ENCODE assay signal across 13 mouse cellular contexts in genomic region chr5:141207061-141207460, GRCm38 (mm10). TPM values are rescaled to one million over a fixed set of nuclear protein-coding genes. Genes with fewer than 3 reads are reported as not detected.
DNase-seq lines count a peak whose midpoint lies in the region; ATAC-seq lines count a peak whose summit lies in the region.
"Had no signal": no experiment of that assay in that cellular context is flagged by ENCODE, and none has a peak within 500 bp of the region (broad histone marks: within the 10 kb centered on the region; RNA-seq: fewer than 3 reads in every experiment).

No protein-coding gene starts in this region.

- H3K27me3 ChIP-seq in hindbrain, embryonic 11.5 days (ENCODE audit: control insufficient read depth, insufficient read depth, low read length): no peaks in the 10 kb centered on the region
- H3K27me3 ChIP-seq: heart, embryonic 15.5 days; midbrain, embryonic 15.5 days had no signal

- no peak overlapping the region for H3K9ac ChIP-seq in hindbrain, embryonic 11.5 days (ENCODE audit: low read depth, low read length)
- H3K9ac ChIP-seq: heart, embryonic 15.5 days; midbrain, embryonic 15.5 days had no signal

- no peak for ATAC-seq in monocyte, adult 5-6 weeks (replicated peaks; ENCODE audit: insufficient number of reproducible peaks, low FRiP score, low TSS enrichment, poor library complexity, severe bottlenecking)
- no peak for ATAC-seq in hindbrain, embryonic 11.5 days (ENCODE audit: low FRiP score)
- ATAC-seq: midbrain, embryonic 15.5 days had no signal

- no peak overlapping the region for H3K4me3 ChIP-seq in hindbrain, embryonic 11.5 days (ENCODE audit: low read depth, low read length)
- H3K4me3 ChIP-seq: heart, embryonic 15.5 days; midbrain, embryonic 15.5 days had no signal

- no peaks in the 10 kb centered on the region for H3K4me1 ChIP-seq in hindbrain, embryonic 11.5 days (replicated peaks; ENCODE audit: control insufficient read depth, insufficient read depth, low read length)
- H3K4me1 ChIP-seq: midbrain, embryonic 15.5 days had no signal

- peak; percentile 20 to 44 for DNase-seq in adrenal gland, adult (ENCODE audit: inconsistent age in 2 of 2, low spot score in 1 of 2)
- DNase-seq in adrenal gland, adult 8-10 months: no peak
- peak; percentile 26 to 76 for DNase-seq in frontal cortex, adult 2 months (ENCODE audit: extremely low spot score in 1 of 2, low spot score in 1 of 2)
- DNase-seq in left cerebral cortex, adult 11 months (ENCODE audit: low spot score): peak; percentile 7
- peak; percentile 37 for DNase-seq in right cerebral cortex, postnatal 14 days
- DNase-seq in cerebellum, adult 18-20 months: no peak
- no peak for DNase-seq in hindbrain, embryonic 11.5 days (ENCODE audit: low spot score)
- DNase-seq: kidney, postnatal 36 days; thymus, postnatal 36 days had no signal

- H3K36me3 ChIP-seq in hindbrain, embryonic 11.5 days (ENCODE audit: control insufficient read depth, insufficient read depth, low read length): no peaks in the 10 kb centered on the region
- H3K36me3 ChIP-seq: heart, embryonic 15.5 days; midbrain, embryonic 15.5 days had no signal

- no peaks in the 10 kb centered on the region for H3K9me3 ChIP-seq in hindbrain, embryonic 11.5 days (ENCODE audit: control insufficient read depth, low read length)
- H3K9me3 ChIP-seq: heart, embryonic 15.5 days; midbrain, embryonic 15.5 days had no signal

- no peak overlapping the region for H3K27ac ChIP-seq in hindbrain, embryonic 11.5 days (ENCODE audit: low read depth, low read length)
- H3K27ac ChIP-seq: heart, embryonic 15.5 days; midbrain, embryonic 15.5 days had no signal

- 65% methylated on average over 5 of the region's 5 CpGs for WGBS in hindbrain, embryonic 11.5 days

- H3K4me2 ChIP-seq in hindbrain, embryonic 11.5 days (replicated peaks; ENCODE audit: low read depth, low read length): no peak overlapping the region
- H3K4me2 ChIP-seq: heart, embryonic 15.5 days; midbrain, embryonic 15.5 days had no signal

RNA-seq across cellular contexts. Expression of gene Sdk1, which starts 34.2 kb away (rescaled TPM):
- total RNA-seq in adrenal gland, adult 8-10 months (2022): 10 to 100 TPM in 2 of 4 experiments, 1 to 10 TPM in 2; 5.8 to 20.8 (median 13.6) TPM
- polyA plus RNA-seq in frontal cortex, adult 2 months (2012; rRNA removed): 3.5 and 4.0 TPM in 2 replicates
- not detected in 3 replicates for total RNA-seq in monocyte, adult 5-6 weeks (2017)
- 1.1 and 1.5 TPM in 2 replicates for polyA plus RNA-seq in hindbrain, embryonic 11.5 days (2014; fragmentation: Nextera tagmentation; extraction: Ambion mirVana)
- total RNA-seq: neutrophil, adult 5-6 weeks had no signal

Comparison
In these comparisons a context has a peak if more than half of its experiments do, and no peak if none do; other contexts are left out.
1. DNase-seq: peak in adrenal gland, adult (2 of 2), frontal cortex, adult 2 months (2 of 2), left cerebral cortex, adult 11 months (single experiment) and right cerebral cortex, postnatal 14 days (single experiment); none in adrenal gland, adult 8-10 months (single experiment), cerebellum, adult 18-20 months (0 of 2) and hindbrain, embryonic 11.5 days (single experiment).